Mouse (Mus musculus) erythroblast, embryonic 14.5 days (primary cell): Measurements from ENCODE around the gene Surf4. TPM values are rescaled to one million over a fixed set of nuclear protein-coding genes. Genes with fewer than 3 reads are reported as not detected.

ENCODE experiments used
- H3K27me3 ChIP-seq: 2 replicates; pipeline ENCODE4 v1.6.1; 2012; ENCODE audit warnings: inconsistent platforms; ENCODE audit not compliant: control insufficient read depth
- H3K36me3 ChIP-seq: 2 replicates; pipeline ENCODE4 v1.6.1; 2012; ENCODE audit warnings: mild to moderate bottlenecking, inconsistent platforms; ENCODE audit not compliant: control insufficient read depth
- H3K4me1 ChIP-seq: 2 replicates; pipeline ENCODE4 v1.6.1; 2012; ENCODE audit warnings: inconsistent platforms; ENCODE audit not compliant: control insufficient read depth
- H3K4me3 ChIP-seq: replicated peaks from 2 replicates; pipeline ENCODE3; 2012; ENCODE audit warnings: moderate library complexity, mild to moderate bottlenecking, inconsistent platforms
- H3K9me3 ChIP-seq: 2 replicates; pipeline ENCODE4 v1.6.1; 2012; ENCODE audit warnings: low read length, inconsistent platforms, mixed read lengths; ENCODE audit not compliant: control insufficient read depth
- GATA1 ChIP-seq: IDR thresholded peaks from 2 replicates; pipeline ENCODE4 v1.6.1; 2012; ENCODE audit warnings: low read length, inconsistent platforms, mixed read lengths
- TAL1 ChIP-seq: IDR thresholded peaks from 3 replicates; pipeline ENCODE4 v1.6.1; 2012; ENCODE audit warnings: low read length, inconsistent platforms, mixed read lengths
- polyA plus RNA-seq: library from polyadenylated mRNA; stranded (reverse); fragments of >175 nt; gene quantifications from 2 replicates; pipeline ENCODE4 v1.2.3, GENCODE M21; 2012

Surf4 gene
- polyA plus RNA-seq, 1 experiment: 2.2 TPM

- H3K4me1 ChIP-seq: no peaks in the 10 kb centered on the region
- H3K4me3 ChIP-seq: no peak overlapping the region
- H3K9me3 ChIP-seq: peaks cover 4% of the 10 kb centered on the region
- TF ChIP-seq TAL1: no peak
- no peak for TF ChIP-seq GATA1
- H3K36me3 ChIP-seq: no peaks in the 10 kb centered on the region
- no peaks in the 10 kb centered on the region for H3K27me3 ChIP-seq
Measured at GRCm38 (mm10) chr2:26878571-26878970, 55.2 kb downstream of the Surf4 start.

- H3K9me3 ChIP-seq: no peaks in the 10 kb centered on the region
- no peak for TF ChIP-seq TAL1
- TF ChIP-seq GATA1: no peak
Measured at GRCm38 (mm10) chr2:26870666-26871065, 63.1 kb downstream of the Surf4 start.

More at GRCm38 (mm10) chr2:26870666-26871065, 63.1 kb downstream of the Surf4 start:
- Histone ChIP-seq H3K4me3 (no peak overlapping the region), H3K4me1 (no peaks in the 10 kb centered on the region), H3K36me3 (no peaks in the 10 kb centered on the region), H3K27me3 (0 out of 2 replicates have a peak, but pooled peaks cover 4% of the 10 kb centered on the region)

Other genes with a start within 250 kb of the Surf4 start
- not detected in 2 replicates for gene Abo, start 68.9 kb downstream of the Surf4 start, polyA plus RNA-seq
- gene Surf6, start 31.0 kb downstream of the Surf4 start, polyA plus RNA-seq: 0.85 and 0.93 TPM in 2 replicates
- gene Med22, start 23.3 kb downstream of the Surf4 start, polyA plus RNA-seq: 2.0 and 2.6 TPM in 2 replicates
- 616 and 622 TPM in 2 replicates for gene Rpl7a, start 23.2 kb downstream of the Surf4 start, polyA plus RNA-seq
- gene Surf2, start 17.6 kb downstream of the Surf4 start, polyA plus RNA-seq: 0.29 and 0.31 TPM in 2 replicates
- gene Surf1, start 17.4 kb downstream of the Surf4 start, polyA plus RNA-seq: 1.7 and 2.3 TPM in 2 replicates
- gene Stkld1, start 119 bp upstream of the Surf4 start, polyA plus RNA-seq: 0.02 TPM in 1 of 2 replicates, not detected in the other
- gene Rexo4, start 30.5 kb upstream of the Surf4 start, polyA plus RNA-seq: 2.7 and 5.7 TPM in 2 replicates
- not detected in 2 replicates for gene Adamts13, start 39.5 kb upstream of the Surf4 start, polyA plus RNA-seq
- 0.16 and 0.25 TPM in 2 replicates for gene Cacfd1, start 76.0 kb upstream of the Surf4 start, polyA plus RNA-seq
- 0.02 and 0.10 TPM in 2 replicates for gene Slc2a6, start 94.1 kb upstream of the Surf4 start, polyA plus RNA-seq
- gene Mymk, start 138.3 kb upstream of the Surf4 start, polyA plus RNA-seq: not detected in 2 replicates
- gene Adamtsl2, start 145.5 kb upstream of the Surf4 start, polyA plus RNA-seq: not detected in 2 replicates
- gene Fam163b, start 208.6 kb upstream of the Surf4 start, polyA plus RNA-seq: not detected in 2 replicates
- not detected in 2 replicates for gene Dbh, start 231.3 kb upstream of the Surf4 start, polyA plus RNA-seq